Mouse (Mus musculus) adrenal gland, adult 18-20 months (tissue): ENCODE measurements around the gene Padi6. TPM values are rescaled to one million over a fixed set of nuclear protein-coding genes. Genes with fewer than 3 reads are reported as not detected.

Source experiments
- DNase-seq, 2 experiments: peaks; one replicate each; pipeline ENCODE4 v3.0.0; 2021 to 2022; ENCODE audit warnings: low spot score in 2 of 2
- long read RNA-seq, 2 experiments: library from polyadenylated mRNA; stranded (forward); transcript quantifications; one replicate each; pipeline ENCODE4 v2.0.0; 2021
- total RNA-seq, 2 experiments: library from RNA; stranded (reverse); gene quantifications; 1 replicate in 1 of 2; 2 replicates in 1 of 2; pipeline ENCODE4 v1.2.3; 2021

Padi6 gene
- total RNA-seq: not detected
- long read RNA-seq, experiment 1: 0 reads
- long read RNA-seq, experiment 2: 0 reads

DNA sequence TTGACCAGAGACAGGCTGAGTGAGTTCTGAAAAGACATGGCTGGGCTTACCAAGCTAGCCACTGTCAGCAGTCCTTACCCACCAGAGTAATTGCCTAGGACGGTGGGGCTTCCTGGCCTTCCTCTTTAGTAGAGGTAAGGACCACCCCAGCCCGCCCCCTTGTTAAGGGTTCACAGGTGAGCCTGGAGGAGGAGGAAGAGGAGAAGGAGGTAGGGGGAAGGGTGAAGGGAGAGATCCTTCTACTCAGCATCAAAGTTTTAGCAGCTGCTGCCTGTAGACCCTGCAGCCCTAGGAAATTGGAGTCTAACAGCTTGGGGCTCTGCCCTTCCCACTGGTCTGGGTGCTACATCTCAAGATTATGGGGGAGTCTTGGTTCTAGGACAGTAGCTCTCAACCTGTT, at the start of gene Padi6:
Gene Padi6 (minus strand): TSS at position 101 of the 400 bp plus-strand sequence.
- DNase-seq: no peak

DNA sequence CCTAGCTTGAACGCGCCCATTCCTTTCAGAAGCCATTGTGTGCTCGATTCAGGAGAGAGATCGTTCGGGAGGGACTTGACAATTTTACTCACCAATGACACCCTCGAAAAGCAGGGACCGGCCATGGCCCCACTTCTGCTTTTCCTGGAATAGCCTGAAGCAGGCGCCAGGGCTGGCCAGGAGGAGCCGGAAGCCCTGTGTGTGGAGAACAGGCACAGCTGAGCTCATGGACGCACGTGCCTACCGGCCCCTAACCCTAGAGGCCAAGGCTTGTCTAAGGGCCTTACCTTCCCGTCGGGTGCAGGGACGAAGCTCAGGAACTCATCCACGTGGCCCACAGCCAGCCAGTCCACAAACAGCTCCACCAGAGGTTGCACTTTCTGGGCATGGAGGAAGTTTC, 48.6 kb upstream of the Padi6 start:
- no peak for DNase-seq

DNA sequence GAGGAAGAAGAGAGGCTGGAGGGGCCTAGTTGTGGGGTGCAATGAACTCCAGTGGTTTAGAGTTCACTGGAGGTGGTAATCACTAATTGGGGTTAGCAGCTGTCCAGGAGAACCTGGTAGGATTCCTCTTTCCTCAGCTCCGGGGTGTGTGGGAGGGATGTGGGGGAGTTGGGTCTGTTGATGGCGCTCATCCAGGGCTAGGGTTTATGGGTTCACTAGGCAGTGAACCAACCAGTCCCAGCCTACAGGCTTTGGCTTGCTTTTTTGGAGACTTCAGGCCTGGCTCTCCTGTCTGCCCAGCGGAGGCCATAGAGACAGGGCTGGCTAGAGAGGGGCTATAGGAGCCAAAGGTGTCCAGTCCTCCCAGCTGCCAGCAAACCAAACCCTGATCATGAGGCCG, 47.5 kb upstream of the Padi6 start:
- DNase-seq: no peak

DNA sequence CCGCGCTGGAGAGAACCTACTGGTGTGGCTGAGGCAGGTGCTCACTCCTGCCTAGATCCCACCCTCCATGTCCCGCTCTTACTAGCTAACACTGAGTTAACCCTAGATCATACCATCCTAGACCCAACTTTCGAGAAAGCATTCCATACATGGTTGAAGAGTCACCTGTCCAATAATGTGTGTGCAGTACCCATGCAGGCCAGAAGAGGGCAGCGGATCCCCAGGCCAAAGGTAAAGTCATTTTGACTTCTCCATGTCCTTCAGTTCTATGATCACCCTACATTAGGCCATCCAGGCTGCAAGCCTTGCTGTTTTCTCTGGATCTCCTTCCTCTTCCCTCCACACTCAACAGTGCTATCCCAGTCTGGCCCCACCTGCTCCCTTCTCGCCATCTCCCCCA, 46.5 kb upstream of the Padi6 start:
- peak; percentile 63 to 71 for DNase-seq

DNA sequence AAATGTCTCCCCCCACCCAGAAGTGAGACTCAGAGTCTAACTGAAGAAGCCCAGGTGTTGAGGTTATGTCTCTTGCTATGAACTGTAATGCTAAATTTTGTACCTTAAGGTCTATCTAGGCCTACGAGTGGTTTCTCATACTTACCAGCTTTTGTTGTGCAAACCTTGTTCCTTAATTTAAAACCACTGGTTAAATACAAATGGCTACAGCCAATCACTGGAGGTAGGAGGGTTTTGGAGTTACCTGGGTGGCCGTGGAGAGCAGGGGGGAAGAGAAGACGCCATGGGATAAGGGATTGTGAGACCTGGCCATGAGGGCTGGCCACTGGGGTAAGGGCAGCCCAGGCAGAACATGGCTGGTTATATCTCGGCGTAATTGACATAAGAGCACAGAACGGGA, 45.8 kb upstream of the Padi6 start:
- no peak for DNase-seq

DNA sequence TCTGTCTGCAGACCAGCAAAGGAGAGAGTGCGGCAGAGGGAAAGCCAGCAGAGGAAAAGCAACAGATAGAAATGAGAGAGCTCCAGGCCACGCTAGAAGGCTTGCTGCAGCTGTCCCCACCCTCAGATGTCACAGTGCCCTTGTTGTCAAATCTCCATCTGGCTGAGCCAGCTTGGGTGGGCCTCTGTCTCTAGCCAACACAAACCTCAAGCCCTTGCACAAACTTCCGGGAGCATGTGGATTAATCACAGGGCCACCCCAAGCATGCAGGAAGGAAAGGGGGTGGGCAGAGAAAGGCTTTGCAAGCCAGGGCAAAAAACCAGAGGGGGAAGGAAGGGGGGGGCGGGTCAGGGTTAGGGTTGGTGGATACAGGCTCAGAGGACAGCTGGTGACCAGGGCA, 45.0 kb upstream of the Padi6 start:
- no peak for DNase-seq

DNA sequence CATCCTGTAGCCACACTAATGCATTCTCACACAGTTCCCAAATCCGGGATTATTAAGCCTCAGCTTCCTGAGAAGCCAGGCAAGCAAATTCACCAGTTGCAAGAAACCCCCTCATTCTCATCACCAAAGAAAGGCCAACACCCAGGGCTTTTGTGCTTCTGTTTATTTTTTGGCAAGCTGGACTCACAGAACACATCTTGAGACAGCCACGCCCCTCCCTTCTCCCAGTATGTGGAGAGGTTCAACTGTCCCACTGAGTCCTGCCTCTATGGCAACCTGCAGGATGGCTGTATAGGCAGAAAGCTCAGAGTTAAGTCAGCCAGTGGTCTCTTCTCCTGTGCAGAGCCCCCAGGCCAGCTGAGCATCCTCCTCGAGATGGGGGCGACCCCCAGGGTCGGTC, 42.8 kb upstream of the Padi6 start:
- DNase-seq: no peak

DNA sequence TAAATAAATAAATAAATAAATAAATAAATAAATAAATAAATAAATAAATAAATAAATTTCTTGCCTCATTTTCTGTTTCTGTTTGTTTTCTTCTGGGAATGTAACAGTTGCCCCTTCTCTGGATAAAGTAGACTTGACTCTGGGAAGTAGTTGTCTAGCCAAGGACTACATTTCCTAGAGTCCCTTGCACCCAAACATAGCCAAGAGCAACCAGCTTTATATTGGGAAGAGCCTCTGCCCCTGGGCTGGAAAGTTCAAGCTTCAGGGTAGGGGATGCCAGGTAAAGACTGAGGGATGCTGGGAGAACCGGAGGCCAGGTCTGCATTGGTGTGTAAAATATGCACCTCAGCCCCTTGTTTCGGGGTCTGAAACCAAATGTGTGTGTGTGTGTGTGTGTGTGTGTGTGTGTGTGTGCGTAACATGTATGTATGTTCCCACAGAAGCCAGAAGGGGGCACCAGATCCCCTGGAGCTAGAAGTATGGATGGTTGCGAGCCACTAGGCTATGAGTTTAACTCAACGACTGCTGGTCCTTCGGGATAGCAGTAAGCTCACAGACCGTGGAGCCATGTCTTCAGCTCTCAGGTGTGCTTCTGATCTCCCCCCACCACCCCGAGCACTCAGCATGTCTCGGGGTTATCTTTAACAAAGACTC, 42.0 kb upstream of the Padi6 start:
- no peak for DNase-seq

DNA sequence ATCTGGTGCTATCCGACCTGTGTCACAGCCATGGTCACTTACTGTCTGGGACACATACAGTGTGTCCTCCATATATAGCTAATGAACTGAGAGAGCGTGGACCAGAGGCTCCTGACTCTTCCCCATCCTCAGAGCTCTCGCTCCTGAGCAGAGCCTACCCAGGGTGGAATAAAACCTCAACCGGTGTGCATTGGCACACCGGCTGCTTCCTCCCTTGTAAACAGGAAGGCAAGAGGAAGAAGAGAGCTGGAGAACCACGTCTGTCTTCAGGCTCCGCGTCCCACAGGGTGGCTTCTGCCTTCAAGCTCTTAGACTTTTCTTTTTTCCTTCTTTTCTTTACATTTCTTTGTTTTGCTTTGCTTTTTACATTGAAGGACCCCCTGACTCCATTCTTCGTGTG, 40.4 kb upstream of the Padi6 start:
- DNase-seq: no peak

DNA sequence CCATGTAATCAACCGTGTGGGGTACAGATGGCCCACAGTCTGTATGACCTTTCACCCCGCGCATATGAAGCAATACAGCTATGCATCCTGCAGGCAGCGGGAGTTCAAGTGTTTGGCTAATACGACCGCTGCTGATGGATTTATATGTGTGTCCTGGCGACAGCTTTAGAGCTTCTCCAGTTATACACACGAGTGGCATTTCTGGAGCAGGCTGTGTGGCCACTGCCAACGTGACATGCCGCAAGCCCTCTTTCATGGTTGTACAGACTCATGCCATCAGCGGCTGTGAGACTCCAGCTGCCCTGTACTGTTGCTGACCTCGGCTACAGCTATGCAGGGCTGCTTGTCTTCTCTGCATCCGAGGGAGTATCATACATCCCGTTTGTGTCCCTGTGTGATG, 38.1 kb upstream of the Padi6 start:
- DNase-seq: no peak

DNA sequence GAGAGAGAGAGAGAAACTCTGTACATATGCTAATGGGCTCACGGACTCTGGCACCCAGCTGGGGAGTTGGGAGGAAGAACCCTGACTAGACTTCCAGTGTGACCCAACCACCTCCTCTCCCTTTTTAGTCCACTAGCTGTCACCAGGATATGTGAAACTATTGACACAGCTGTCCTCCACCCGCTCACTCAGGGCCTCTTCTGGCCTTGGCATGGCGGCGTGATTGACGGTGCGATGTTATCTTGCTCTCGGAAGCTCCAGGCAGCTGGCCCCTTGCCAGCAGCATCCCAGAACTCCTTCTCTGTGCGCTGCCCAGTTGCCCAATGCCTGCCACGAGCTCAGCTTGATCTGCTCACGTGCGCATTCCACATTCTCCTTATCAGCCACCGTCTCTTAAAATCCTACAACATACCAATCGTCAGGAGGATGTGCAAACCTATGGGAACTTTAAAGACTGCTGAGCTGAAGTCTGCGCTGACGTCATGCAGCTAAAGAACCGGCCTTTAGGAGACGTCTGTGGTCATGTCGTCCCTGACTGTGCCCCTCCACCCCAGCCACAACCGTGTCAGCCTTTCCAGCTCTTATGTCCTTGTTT, 37.5 kb upstream of the Padi6 start:
- DNase-seq: peak; percentile 46 to 60

DNA sequence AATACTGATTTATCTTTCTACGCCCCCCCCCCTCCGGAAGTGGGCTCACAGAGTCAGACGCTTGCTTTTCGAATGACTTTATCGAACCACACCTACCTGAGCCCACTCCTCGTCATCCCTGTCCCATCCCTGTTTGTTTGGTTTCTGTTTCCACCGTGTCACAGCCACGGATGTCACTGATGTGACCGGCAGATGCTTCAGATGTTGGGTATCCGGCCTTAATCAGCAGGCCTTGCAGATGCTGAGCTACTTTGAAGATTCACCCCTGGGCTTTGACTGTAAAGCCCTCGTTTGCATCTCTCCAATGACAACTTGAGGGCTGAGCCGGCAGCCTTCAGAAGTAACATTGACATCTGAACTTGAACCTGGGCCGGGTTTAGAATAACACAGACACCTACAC, 34.2 kb upstream of the Padi6 start:
- no peak for DNase-seq

DNA sequence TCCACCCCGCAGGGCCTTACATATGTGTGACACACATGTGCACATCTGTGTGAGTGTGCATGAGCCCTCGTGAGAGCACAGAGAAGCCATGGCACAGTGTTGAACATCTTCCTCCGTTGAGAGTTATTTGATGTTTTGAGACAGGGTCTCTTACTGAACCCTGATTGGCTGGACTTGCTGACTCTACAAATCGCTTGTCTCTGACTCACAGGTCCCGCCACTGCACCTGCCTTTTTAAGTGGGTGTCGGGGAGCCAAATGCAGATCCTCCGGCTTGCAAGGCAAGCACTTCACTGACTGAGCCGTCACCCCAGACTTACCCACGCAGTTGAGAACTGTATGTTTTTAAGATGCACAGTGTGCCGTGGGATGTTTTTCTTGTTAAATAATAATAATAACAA, 33.4 kb upstream of the Padi6 start:
- DNase-seq: no peak

DNA sequence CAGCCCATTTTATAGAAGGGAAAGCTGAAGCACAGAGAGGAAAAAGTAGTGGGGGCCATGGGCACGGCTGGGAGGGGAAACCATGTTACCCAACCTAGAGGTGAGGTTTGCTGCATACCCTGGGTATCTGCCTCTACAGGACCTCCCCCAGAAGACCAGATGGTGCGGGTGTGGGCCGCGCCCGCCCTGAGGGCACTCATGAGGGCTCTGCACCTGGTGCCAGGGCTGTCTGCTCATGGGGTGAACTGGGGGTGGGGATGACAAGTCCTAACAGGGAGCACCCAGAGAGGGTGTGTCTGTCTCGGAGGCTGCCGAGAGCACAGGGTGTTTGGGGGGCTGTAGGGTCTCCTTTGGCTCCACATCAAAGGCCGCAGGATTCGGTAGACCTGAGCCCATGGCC, 32.5 kb upstream of the Padi6 start:
- DNase-seq: no peak

DNA sequence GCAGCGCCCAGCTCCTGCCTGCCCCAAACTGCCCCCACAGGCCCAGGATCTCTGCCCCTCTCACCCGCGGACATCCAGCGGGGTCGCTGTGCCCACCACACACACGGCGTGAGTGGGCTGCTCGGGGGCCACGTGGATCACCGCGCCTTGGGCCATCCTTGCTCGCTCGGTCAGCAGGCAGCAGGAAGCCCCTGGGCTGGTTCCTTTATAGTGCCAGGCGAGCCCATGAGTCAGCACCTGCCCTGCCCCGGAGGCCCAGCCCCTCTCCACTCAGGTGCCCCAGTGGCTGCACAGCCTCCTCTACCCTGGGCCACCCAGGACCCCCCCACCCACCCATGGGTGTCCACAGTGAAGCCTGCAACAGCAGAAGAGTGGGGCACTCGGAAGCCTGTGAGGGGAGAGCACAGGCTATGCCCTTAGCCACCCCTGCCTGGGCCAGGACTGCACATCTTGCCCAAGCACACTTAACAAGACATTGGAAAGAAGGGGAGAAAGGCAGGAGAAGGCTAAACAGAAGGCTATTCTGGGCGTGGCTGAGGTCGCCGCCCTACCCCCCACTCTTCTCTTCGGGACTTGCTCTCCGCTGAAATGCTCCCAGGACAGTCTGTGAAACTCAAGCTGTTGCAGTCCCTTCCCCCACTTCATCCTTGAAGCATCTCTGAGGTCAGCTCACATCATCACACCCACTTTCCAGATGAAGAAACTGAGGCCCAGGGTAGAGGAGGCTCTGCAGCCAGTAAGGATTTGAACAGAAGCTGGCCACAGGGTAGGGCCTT, 31.8 kb upstream of the Padi6 start, which contains the start of gene Padi4:
Gene Padi4 (minus strand): TSS at position 212 of the 776 bp plus-strand sequence.
- DNase-seq: no peak

DNA sequence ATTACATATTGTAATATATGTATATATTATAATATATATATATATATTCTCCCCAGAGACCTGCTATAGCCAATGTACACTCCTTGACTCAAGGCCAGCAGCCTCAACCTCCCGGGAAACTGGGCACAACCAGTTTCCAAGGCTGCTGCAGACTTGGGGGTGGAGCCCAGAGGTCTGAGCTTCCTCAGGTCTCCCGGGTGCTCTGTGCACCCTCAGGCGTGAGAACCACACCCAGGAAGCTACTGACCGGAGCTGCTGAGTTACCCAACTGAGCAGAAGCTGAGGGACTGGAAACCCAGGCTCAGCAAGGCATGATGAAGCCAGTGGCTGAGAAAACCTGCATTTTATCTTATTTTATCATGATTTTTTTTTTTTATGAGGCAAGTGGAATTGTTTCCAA, 28.6 kb upstream of the Padi6 start:
- no peak for DNase-seq

DNA sequence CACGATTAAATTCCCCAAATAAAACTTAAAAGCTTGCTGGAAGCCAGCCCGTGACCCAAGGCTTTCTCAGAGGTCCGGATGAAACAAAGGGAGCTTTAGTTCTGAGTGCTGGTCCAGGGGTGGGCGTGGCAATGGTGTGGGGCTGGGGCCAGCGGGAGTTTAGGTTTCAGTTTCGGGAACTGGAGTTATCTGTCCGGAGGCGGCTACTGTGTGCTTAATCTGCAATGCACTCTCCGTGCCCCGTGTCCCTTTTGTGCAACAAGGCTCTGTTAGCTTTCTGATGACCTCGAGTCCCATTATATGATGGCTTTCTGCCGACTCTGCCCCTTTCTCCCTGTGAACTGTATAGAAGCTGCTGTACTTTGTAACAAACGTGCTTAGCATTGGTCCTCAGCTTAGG, 28.0 kb upstream of the Padi6 start:
- peak; percentile 26 to 42 for DNase-seq

DNA sequence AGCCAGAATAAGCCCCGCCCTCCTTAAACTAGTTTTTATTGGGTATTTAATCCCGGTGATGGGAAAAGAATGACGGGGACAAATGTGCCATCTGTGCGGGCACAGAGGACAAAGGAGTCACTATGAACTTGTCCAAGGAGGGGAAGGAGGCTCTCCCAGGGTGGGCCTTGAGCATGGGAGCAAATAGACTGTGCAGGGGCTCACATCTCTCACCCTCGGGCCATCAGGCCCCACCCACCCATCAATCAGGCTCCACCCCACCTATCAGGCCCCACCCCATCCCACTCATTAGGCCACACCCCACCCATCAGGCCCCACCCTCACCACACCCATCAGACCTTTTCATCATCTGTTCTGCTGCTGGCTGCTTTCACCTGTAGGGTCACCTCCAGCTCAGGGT, 26.5 kb upstream of the Padi6 start:
- no peak for DNase-seq

DNA sequence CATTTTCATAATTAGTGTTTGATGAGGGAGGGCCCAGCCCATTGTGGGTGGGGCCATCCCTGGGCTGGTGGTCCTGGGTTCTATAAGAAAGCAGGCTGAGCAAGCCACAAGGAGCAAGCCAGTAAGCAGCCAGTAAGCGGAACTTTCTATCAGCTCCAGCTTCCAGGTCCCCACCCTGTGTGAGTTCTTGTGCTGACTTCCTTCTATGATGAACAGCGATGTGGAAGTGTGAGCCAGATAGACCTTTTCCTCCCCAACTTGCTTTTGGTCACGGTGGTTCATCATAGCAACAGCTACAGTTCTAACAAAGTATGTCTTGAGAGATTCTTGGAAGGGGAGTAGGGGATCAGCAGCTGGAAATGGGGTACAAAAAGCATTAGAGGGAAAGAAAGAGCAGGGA, 23.5 kb upstream of the Padi6 start:
- DNase-seq: no peak

DNA sequence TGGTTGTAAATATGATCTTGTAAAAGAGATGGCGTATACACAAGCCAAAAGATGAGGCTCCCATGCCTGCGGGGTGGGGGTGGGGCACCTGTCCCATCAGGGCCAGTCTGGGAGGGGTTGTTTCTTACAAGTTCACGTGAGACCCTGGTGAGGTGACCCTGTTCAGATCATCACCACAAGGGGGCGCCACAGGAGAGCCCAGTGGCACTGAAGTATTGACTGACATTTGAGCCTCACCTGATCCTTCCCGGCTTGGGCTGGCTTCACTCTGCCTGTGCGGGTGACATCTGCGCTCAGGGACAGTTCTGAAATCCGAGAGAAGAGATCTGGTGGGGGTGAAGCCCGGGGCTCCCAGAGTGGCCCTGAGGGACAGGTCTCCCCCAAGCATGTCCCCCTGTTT, 20.7 kb upstream of the Padi6 start:
- peak; percentile 48 to 67 for DNase-seq

DNA sequence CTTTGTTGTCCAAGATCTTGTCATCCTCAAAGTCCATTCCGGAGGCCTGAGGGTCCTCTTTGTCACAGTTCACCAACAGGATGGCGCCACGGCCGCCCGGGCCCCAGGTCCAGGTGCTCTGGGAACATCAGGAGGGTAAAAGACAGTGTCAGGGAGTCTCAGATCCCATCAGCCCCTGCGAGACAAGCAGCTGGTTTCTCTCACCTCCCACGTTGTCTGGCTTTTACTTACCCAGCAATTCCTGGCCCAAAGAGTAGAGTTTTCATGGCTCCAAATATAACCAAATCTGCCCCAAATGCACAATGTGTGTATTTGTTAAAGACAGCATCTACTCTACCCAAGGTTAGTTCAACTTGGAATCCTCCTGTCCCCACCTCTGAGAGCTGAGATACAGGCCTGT, 19.2 kb upstream of the Padi6 start:
- no peak for DNase-seq

DNA sequence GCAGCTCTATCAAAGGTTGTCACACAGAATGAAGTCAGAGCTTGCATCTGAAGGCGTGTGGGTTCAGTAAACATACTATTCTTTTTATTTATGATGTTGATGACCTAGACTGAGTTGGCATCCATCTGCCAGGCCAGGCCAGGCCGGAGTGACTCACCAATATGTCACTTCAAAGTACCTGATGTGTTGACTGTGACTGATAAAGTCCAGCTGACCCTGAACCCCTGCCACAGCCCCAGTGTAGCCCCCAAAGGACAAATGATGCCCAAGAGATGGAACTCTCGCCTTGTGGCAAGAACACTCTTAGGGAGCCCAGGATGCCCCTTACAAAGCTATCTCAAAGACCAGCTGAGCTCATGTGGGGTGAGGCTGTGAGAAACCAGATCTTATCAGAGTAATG, 13.4 kb upstream of the Padi6 start:
- DNase-seq: peak in 1 of 2 experiments; percentile 31
